ENCODE assay signal across 28 mouse cellular contexts in the genomic region with DNA sequence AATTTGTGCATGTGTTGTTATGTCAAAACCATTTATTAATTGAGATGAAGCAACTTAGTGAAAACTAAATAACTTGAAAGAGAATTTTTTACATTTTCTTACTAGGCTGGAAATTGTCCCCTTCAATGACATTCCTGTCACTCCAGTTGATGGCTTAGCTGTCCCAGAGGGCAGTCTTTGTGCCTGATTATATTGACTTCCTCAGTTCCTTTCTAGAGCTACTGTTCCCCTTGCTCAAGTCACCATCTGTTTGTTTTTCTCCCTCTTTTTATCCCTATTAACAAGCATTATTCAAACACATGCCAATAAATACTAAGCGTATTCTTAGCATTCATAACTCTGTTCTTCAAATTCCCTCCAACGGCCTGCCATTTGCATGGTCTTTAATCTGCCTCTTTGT.
"Had no signal": no experiment of that assay in that cellular context is flagged by ENCODE, and none has a peak within 500 bp of the region (broad histone marks: within the 10 kb centered on the region; RNA-seq: fewer than 3 reads in every experiment).

No protein-coding gene starts in this region.

- ATAC-seq: forebrain, embryonic 13.5 days; forebrain, embryonic 14.5 days; forebrain, embryonic 15.5 days; forebrain, embryonic 16.5 days; forebrain, postnatal 0 days had no signal

- H3K27me3 ChIP-seq: embryonic facial prominence, embryonic 12.5 days; embryonic facial prominence, embryonic 13.5 days; embryonic facial prominence, embryonic 15.5 days; forebrain, embryonic 12.5 days; forebrain, embryonic 13.5 days; forebrain, embryonic 15.5 days had no signal

- H3K36me3 ChIP-seq: embryonic facial prominence, embryonic 10.5 days; embryonic facial prominence, embryonic 12.5 days; embryonic facial prominence, embryonic 13.5 days; embryonic facial prominence, embryonic 15.5 days; forebrain, embryonic 10.5 days; forebrain, embryonic 12.5 days; forebrain, embryonic 15.5 days had no signal

- H3K27ac ChIP-seq: embryonic facial prominence, embryonic 10.5 days; embryonic facial prominence, embryonic 12.5 days; embryonic facial prominence, embryonic 13.5 days; embryonic facial prominence, embryonic 15.5 days; forebrain, embryonic 10.5 days; forebrain, embryonic 12.5 days; forebrain, embryonic 13.5 days; forebrain, embryonic 15.5 days; gastrocnemius, adult 2 months had no signal

- H3K4me2 ChIP-seq: embryonic facial prominence, embryonic 12.5 days; embryonic facial prominence, embryonic 13.5 days; embryonic facial prominence, embryonic 15.5 days; forebrain, embryonic 12.5 days; forebrain, embryonic 13.5 days; forebrain, embryonic 15.5 days had no signal

- H3K9me3 ChIP-seq: embryonic facial prominence, embryonic 10.5 days; embryonic facial prominence, embryonic 12.5 days; embryonic facial prominence, embryonic 13.5 days; embryonic facial prominence, embryonic 15.5 days; forebrain, embryonic 10.5 days; forebrain, embryonic 12.5 days; forebrain, embryonic 13.5 days; forebrain, embryonic 15.5 days had no signal

- H3K9ac ChIP-seq: embryonic facial prominence, embryonic 12.5 days; embryonic facial prominence, embryonic 13.5 days; embryonic facial prominence, embryonic 15.5 days; forebrain, embryonic 12.5 days; forebrain, embryonic 13.5 days; forebrain, embryonic 15.5 days; forebrain, postnatal 0 days had no signal

- H3K4me1 ChIP-seq: embryonic facial prominence, embryonic 10.5 days; embryonic facial prominence, embryonic 12.5 days; embryonic facial prominence, embryonic 13.5 days; embryonic facial prominence, embryonic 15.5 days; forebrain, embryonic 10.5 days; forebrain, embryonic 12.5 days; forebrain, embryonic 13.5 days; forebrain, embryonic 15.5 days had no signal

- H3K4me3 ChIP-seq: embryonic facial prominence, embryonic 10.5 days; embryonic facial prominence, embryonic 12.5 days; embryonic facial prominence, embryonic 13.5 days; embryonic facial prominence, embryonic 15.5 days; erythroblast, embryonic 14.5 days; forebrain, embryonic 10.5 days; forebrain, embryonic 12.5 days; forebrain, embryonic 13.5 days; forebrain, embryonic 15.5 days; gastrocnemius, adult 2 months had no signal

- DNase-seq: cerebellum, adult 2 months; cerebellum, adult 8-10 months; cerebellum, adult 9-10 months; cerebellum, adult 9-11 months; cerebellum, postnatal 10 days; cerebellum, postnatal 14 days; cerebellum, postnatal 25 days; cerebellum, postnatal 36 days; embryo, embryonic 11 days; forebrain, postnatal 0 days; gastrocnemius, adult 2 months; gastrocnemius, postnatal 10 days; gastrocnemius, postnatal 14 days; gastrocnemius, postnatal 25 days; gastrocnemius, postnatal 36 days; heart, adult 11 months; heart, adult 18-20 months had no signal
